Mouse (Mus musculus) layer of hippocampus, adult 8-10 months (tissue): ENCODE data around the gene Serf2. TPM values are rescaled to one million over a fixed set of nuclear protein-coding genes. Genes with fewer than 3 reads are reported as not detected.
A peak's percentile ranks its signal among the peaks of the same experiment; 100 is the strongest.
"Not testable (repeated sequence)": the region's sequence is repeated elsewhere in the genome, so short reads cannot be mapped to it uniquely, and the experiment has no call there.

Experiments
- DNase-seq, 2 experiments: peaks; one replicate each; pipeline ENCODE4 v3.0.0; 2022; ENCODE audit warnings: low spot score in 2 of 2
- total RNA-seq, 4 experiments: library from RNA; stranded (reverse); gene quantifications; 2 replicates each; pipeline ENCODE4 v1.2.4; 2022

The Serf2 gene
- total RNA-seq, 4 experiments from 2014 or later: 111 to 162 (median 132) TPM

- no peak for DNase-seq
These were observed 2.0 kb upstream of the Serf2 start for GRCm38 (mm10) chr2:121447006-121447405.

GRCm38 (mm10) chr2:121448136-121448535 lies 859 bp upstream of the Serf2 start:
- no peak for DNase-seq

GRCm38 (mm10) chr2:121449545-121450011 lies 583 bp downstream of the Serf2 start:
- DNase-seq: no peak

- no peak for DNase-seq
These were observed 1.1 kb downstream of the Serf2 start for GRCm38 (mm10) chr2:121450093-121450492.

- DNase-seq: no peak
These were observed 3.4 kb downstream of the Serf2 start for GRCm38 (mm10) chr2:121452361-121452760.

GRCm38 (mm10) chr2:121452990-121453389 lies 4.0 kb downstream of the Serf2 start, which contains the start of gene Hypk:
Gene Hypk (plus strand): TSS chr2:121453290.
- no peak for DNase-seq

- no peak for DNase-seq
These were observed 4.9 kb downstream of the Serf2 start for GRCm38 (mm10) chr2:121453917-121454316.

- DNase-seq: no peak
These were observed 6.5 kb downstream of the Serf2 start for GRCm38 (mm10) chr2:121455534-121455933.

GRCm38 (mm10) chr2:121456692-121457642 lies 8.0 kb downstream of the Serf2 start, which contains the start of gene Serinc4:
Gene Serinc4 (minus strand): TSS chr2:121456781.
- peak; percentile 57 to 78 for DNase-seq

- DNase-seq: no peak
These were observed 11.1 kb downstream of the Serf2 start for GRCm38 (mm10) chr2:121460071-121460470.

GRCm38 (mm10) chr2:121468982-121469381 lies 20.0 kb downstream of the Serf2 start:
- DNase-seq: not testable (repeated sequence)

- not testable (repeated sequence) for DNase-seq
These were observed 23.8 kb downstream of the Serf2 start for GRCm38 (mm10) chr2:121472783-121473182.

GRCm38 (mm10) chr2:121473301-121474179 lies 24.5 kb downstream of the Serf2 start, which contains the start of gene Mfap1b:
Gene Mfap1b (minus strand): TSS chr2:121474067.
- peak; percentile 77 to 82 for DNase-seq

GRCm38 (mm10) chr2:121474180-121474535 lies 25.2 kb downstream of the Serf2 start:
- DNase-seq: no peak

GRCm38 (mm10) chr2:121475306-121475705 lies 26.3 kb downstream of the Serf2 start:
- not testable (repeated sequence) for DNase-seq

GRCm38 (mm10) chr2:121477491-121478266 lies 28.7 kb downstream of the Serf2 start:
- DNase-seq: no peak

- DNase-seq: no peak
These were observed 31.5 kb downstream of the Serf2 start for GRCm38 (mm10) chr2:121480498-121480897.

GRCm38 (mm10) chr2:121480916-121481315 lies 31.9 kb downstream of the Serf2 start:
- not testable (repeated sequence) for DNase-seq

- no peak for DNase-seq
These were observed 34.6 kb downstream of the Serf2 start for GRCm38 (mm10) chr2:121483576-121483975.

- not testable (repeated sequence) for DNase-seq
These were observed 35.4 kb downstream of the Serf2 start for GRCm38 (mm10) chr2:121484403-121484802.

GRCm38 (mm10) chr2:121501550-121501949 lies 52.6 kb downstream of the Serf2 start:
- not testable (repeated sequence) for DNase-seq
